Mouse (Mus musculus) heart, postnatal 0 days (tissue): ENCODE measurements around the gene Dip2a. TPM values are rescaled to one million over a fixed set of nuclear protein-coding genes. Genes with fewer than 3 reads are reported as not detected.

Experiments used
- ATAC-seq: fragments of 200-750 bp; cut with Nextera tagmentation; 2 replicates; pipeline ENCODE4 v1.8.0; 2017; ENCODE audit warnings: low read depth, moderate number of reproducible peaks, moderate library complexity; ENCODE audit not compliant: insufficient read depth
- DNase-seq: peaks from one replicate; pipeline ENCODE4 v3.0.0-alpha.2; 2016; ENCODE audit warnings: low spot score
- H3K27ac ChIP-seq: fragments of 300-500 bp; sonication (generic); 2 replicates; pipeline ENCODE4 v1.5.1; 2014; ENCODE audit warnings: low read depth, mild to moderate bottlenecking
- H3K27me3 ChIP-seq: fragments of 300-500 bp; sonication (generic); 2 replicates; pipeline ENCODE4 v1.6.1; 2014; ENCODE audit warnings: low read length, mixed read lengths; ENCODE audit not compliant: control insufficient read depth, insufficient read depth
- H3K36me3 ChIP-seq: fragments of 300-500 bp; sonication (generic); replicated peaks from 2 replicates; pipeline ENCODE4 v1.6.1; 2014; ENCODE audit warnings: low read length, mixed read lengths; ENCODE audit not compliant: control insufficient read depth, insufficient read depth
- H3K4me1 ChIP-seq: fragments of 300-500 bp; sonication (generic); 2 replicates; pipeline ENCODE4 v1.6.1; 2014; ENCODE audit warnings: antibody characterized with exemption; ENCODE audit not compliant: control insufficient read depth, insufficient read depth
- H3K4me2 ChIP-seq: fragments of 300-500 bp; sonication (generic); 2 replicates; pipeline ENCODE4 v1.6.1; 2014; ENCODE audit warnings: low read depth, mild to moderate bottlenecking, low read length, moderate library complexity
- H3K4me3 ChIP-seq: fragments of 300-500 bp; sonication (generic); 2 replicates; pipeline ENCODE4 v1.5.1; 2014; ENCODE audit warnings: low read depth, low read length
- H3K9ac ChIP-seq: fragments of 300-500 bp; sonication (generic); replicated peaks from 2 replicates; pipeline ENCODE4 v1.6.1; 2014; ENCODE audit warnings: low read depth, low read length, mixed read lengths
- H3K9me3 ChIP-seq: fragments of 300-500 bp; sonication (generic); replicated peaks from 2 replicates; pipeline ENCODE4 v1.6.1; 2016; ENCODE audit warnings: low read length; ENCODE audit not compliant: control insufficient read depth
- CTCF ChIP-seq: IDR thresholded peaks from 2 replicates; pipeline ENCODE4 v1.5.1; 2016; ENCODE audit warnings: antibody characterized with exemption, control low read depth, low read depth
- EP300 ChIP-seq: IDR thresholded peaks from 2 replicates; pipeline ENCODE4 v1.6.1; 2016; ENCODE audit warnings: antibody characterized with exemption, low read depth
- WGBS: fragments of 180-500 bp; shearing (Covaris S2); extraction: QIAGEN DNeasy Blood & Tissue Kit; methylation state at CpG from one replicate; pipeline ENCODE4 v1.1.7; 2014; 5-methylcytosine and 5-hydroxymethylcytosine counted together
- polyA plus RNA-seq: library from polyadenylated mRNA; unstranded; fragments of >200 nt; fragmentation: Nextera tagmentation; extraction: Ambion mirVana; gene quantifications from 2 replicates; pipeline ENCODE4 v1.2.1, GENCODE M21; 2015
- total RNA-seq: library from RNA; depleted of rRNA; stranded (reverse); fragments of >200 nt; gene quantifications from 2 replicates; pipeline ENCODE4 v1.2.3, GENCODE M21; 2014; ENCODE audit warnings: low replicate concordance; rRNA removed

Gene Dip2a
- total and polyA plus RNA-seq, 2 experiments from 2014 or later = 5.7 to 47.4 TPM

DNA sequence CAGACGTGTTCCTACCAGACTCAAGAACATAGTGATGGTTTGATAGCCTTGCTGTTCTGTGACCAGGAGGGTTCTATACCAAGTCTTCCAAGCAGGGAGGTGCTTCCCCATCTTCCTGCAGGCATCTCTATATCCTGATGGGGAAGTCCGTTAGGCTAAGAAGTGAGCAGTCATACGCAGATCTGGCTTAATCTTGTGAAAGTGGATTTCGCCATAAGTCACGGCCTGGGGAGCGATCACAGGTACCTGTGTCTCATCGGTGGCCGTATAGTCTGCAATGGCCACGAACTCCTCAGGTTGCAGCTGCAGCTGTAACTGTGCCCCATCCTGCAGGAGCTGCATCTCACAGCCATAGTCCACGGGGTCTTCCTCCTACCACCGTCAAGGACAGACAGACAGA lies 119.1 kb downstream of the Dip2a start:
- Histone ChIP-seq H3K27me3 (no peaks in the 10 kb centered on the region), H3K4me3 (no peak overlapping the region), H3K4me2 (no peak overlapping the region), H3K4me1 (no peaks in the 10 kb centered on the region), H3K9me3 (no peaks in the 10 kb centered on the region), H3K9ac (no peak overlapping the region), H3K27ac (no peak overlapping the region), H3K36me3 (peaks cover 49% of the 10 kb centered on the region)
- TF ChIP-seq EP300 = no peak
- TF ChIP-seq CTCF = no peak
- ATAC-seq = no peak
- DNase-seq = no peak
- 93% methylated on average over 11 of the region's 11 CpGs for WGBS

DNA sequence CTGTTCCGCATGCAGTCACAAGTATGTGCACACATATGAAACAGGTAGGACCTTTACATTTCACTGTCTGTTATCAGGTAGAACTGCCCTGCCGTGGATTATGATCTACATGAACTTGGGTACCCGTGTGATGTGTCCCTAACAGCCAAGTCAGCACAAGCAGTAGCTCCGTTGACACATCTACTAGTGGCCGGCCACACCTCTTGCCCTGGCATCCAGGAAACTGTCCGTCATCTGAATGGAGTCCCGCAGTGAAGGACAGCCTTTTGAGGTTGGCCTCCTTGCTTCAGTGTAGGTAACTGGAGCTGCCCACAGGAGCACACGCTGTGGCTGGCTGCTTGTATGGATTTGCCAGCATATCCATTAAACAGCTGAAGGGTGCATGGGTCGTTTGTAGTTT lies 126.9 kb downstream of the Dip2a start:
- no peak for ATAC-seq
- Histone ChIP-seq H3K36me3 (peaks cover 71% of the 10 kb centered on the region), H3K9ac (no peak overlapping the region), H3K4me1 (no peaks in the 10 kb centered on the region), H3K4me3 (no peak overlapping the region), H3K27ac (no peak overlapping the region), H3K4me2 (no peak overlapping the region), H3K27me3 (no peaks in the 10 kb centered on the region), H3K9me3 (peaks cover 16% of the 10 kb centered on the region; the same call in 1 of the 2 replicates)
- no peak for DNase-seq
- WGBS = 76% methylated on average over 9 of the region's 9 CpGs
- no peak for TF ChIP-seq CTCF
- TF ChIP-seq EP300 = no peak

DNA sequence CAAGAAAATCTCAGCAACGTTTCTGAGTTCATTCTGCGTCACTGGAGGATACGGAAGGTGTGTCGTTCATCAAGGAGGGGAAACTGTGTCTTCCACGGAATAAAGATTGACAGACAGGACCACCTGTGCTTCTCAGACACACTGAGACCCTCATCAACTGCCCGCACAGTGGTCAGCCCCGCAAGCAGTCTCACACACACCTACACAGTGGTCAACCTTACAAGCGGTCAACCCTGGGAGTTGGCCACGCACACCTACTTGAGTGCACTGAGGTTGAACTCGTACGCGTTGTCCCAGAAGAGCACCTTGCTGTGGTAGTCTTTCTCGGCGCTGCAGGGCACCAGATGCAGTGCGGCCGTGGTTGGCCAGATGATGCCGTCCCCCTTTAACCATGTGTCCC lies 128.0 kb downstream of the Dip2a start:
- Histone ChIP-seq H3K27me3 (no peaks in the 10 kb centered on the region), H3K27ac (no peak overlapping the region), H3K9ac (no peak overlapping the region), H3K4me2 (no peak overlapping the region), H3K36me3 (peaks cover 67% of the 10 kb centered on the region), H3K4me3 (no peak overlapping the region), H3K9me3 (peaks cover 16% of the 10 kb centered on the region; the same call in 1 of the 2 replicates), H3K4me1 (no peaks in the 10 kb centered on the region)
- 97% methylated on average over 17 of the region's 17 CpGs for WGBS
- ATAC-seq = no peak
- no peak for DNase-seq
- TF ChIP-seq CTCF (no peak), EP300 (no peak)

DNA sequence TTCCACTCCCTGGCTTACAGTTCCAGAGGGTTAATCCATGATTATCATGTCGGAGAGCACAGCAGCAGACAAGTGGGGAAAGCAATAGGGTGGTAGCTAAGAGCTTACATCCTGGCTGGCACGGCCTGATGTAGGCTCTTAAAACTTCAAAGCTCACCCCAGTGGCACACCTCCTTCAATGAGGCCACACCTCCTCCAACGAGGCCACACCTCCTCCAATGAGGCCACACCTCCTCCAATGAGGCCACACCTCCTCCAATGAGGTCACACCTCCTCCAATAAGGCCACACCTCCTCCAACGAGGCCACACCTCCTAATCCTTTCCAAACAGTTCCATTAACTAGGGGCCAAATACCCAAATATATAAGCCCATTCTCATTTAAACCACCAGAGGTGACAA lies 130.9 kb downstream of the Dip2a start:
- no peak for DNase-seq
- Histone ChIP-seq H3K9ac (no peak overlapping the region), H3K36me3 (peaks cover 68% of the 10 kb centered on the region), H3K27me3 (no peaks in the 10 kb centered on the region), H3K4me1 (no peaks in the 10 kb centered on the region), H3K4me2 (no peak overlapping the region), H3K27ac (no peak overlapping the region), H3K4me3 (no peak overlapping the region), H3K9me3 (peaks cover 16% of the 10 kb centered on the region; the same call in 1 of the 2 replicates)
- no peak for ATAC-seq
- TF ChIP-seq CTCF = no peak
- no peak for TF ChIP-seq EP300
- 93% methylated on average over 4 of the region's 4 CpGs for WGBS

DNA sequence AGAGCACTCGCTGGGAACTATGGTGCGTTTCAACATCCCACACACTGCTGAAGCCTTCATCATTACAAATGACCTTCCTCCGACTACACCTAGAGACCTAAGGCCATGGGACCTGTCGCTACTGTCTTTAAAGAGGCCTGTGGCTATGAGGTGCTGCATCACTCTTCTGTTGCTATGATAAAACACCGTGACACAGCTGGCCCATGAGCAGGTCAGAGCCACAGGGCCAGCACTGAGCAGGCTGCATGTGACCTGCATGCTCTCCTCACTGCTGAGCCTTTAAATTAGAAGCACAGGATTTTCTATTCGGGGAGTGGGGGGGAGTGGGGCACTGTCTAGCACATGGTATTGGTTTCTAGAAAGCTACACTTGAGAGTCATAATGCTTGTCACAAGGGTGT lies 133.0 kb downstream of the Dip2a start:
- ATAC-seq (no peak), DNase-seq (no peak)
- no peaks in the 10 kb centered on the region for H3K27me3 ChIP-seq
- 85% methylated on average over 6 of the region's 6 CpGs for WGBS
- no peak overlapping the region for H3K9ac ChIP-seq
- TF ChIP-seq CTCF (no peak), EP300 (no peak)
- no peak overlapping the region for H3K4me3 ChIP-seq
- no peak overlapping the region for H3K27ac ChIP-seq
- H3K4me1 ChIP-seq = no peaks in the 10 kb centered on the region
- peaks cover 81% of the 10 kb centered on the region for H3K36me3 ChIP-seq
- H3K9me3 ChIP-seq = peaks cover 16% of the 10 kb centered on the region; the same call in 1 of the 2 replicates
- H3K4me2 ChIP-seq = no peak overlapping the region

DNA sequence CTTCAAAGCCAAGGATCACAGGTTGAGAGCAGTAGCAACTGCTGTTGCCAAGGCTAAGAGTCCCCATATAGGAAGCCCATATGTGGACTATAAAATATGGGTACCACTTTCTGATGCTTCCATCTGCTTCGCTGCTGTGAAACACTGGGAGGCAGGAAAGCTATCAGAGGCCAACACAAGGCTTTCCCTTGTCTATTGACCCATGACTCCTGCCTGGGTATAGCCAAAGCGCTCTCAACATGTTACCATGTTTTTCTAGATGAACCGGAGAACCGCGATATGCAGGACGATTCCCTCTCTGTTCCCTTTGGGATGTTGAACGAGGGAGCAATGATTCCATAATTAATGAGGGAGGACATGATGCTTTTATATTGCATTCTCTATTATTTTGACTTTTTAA lies 134.3 kb downstream of the Dip2a start:
- DNase-seq = no peak
- H3K4me2 ChIP-seq = no peak overlapping the region
- ATAC-seq = no peak
- peaks cover 16% of the 10 kb centered on the region; the same call in 1 of the 2 replicates for H3K9me3 ChIP-seq
- H3K36me3 ChIP-seq = peaks cover 70% of the 10 kb centered on the region
- H3K27me3 ChIP-seq = no peaks in the 10 kb centered on the region
- H3K4me1 ChIP-seq = no peaks in the 10 kb centered on the region
- H3K27ac ChIP-seq = no peak overlapping the region
- H3K4me3 ChIP-seq = no peak overlapping the region
- H3K9ac ChIP-seq = no peak overlapping the region
- 97% methylated on average over 7 of the region's 7 CpGs for WGBS
- TF ChIP-seq EP300 (no peak), CTCF (no peak)

Other genes starting within 250 kb of the Dip2a start
- not detected in 2 replicates for gene Slc5a4b, start 234.3 kb downstream of the Dip2a start, total RNA-seq
- not detected in 2 replicates for gene Slc5a4b, start 234.3 kb downstream of the Dip2a start, polyA plus RNA-seq
- gene Slc5a4a, start 197.8 kb downstream of the Dip2a start, total RNA-seq = not detected in 2 replicates
- not detected in 2 replicates for gene Slc5a4a, start 197.8 kb downstream of the Dip2a start, polyA plus RNA-seq
- 24.2 and 27.7 TPM in 2 replicates for gene Prmt2, start 107.4 kb downstream of the Dip2a start, total RNA-seq
- 31.7 and 36.2 TPM in 2 replicates for gene Prmt2, start 107.4 kb downstream of the Dip2a start, polyA plus RNA-seq
- gene S100b, start 91.4 kb downstream of the Dip2a start, total RNA-seq = 0.89 TPM in 1 of 2 replicates, not detected in the other
- 0.70 and 0.86 TPM in 2 replicates for gene S100b, start 91.4 kb downstream of the Dip2a start, polyA plus RNA-seq
- gene AC141477.1, start 95.2 kb upstream of the Dip2a start, total RNA-seq = not detected in 2 replicates
- gene AC141477.1, start 95.2 kb upstream of the Dip2a start, polyA plus RNA-seq = 1.6 TPM in 1 of 2 replicates, not detected in the other
- 17.6 and 39.4 TPM in 2 replicates for gene Pcnt, start 97.5 kb upstream of the Dip2a start, total RNA-seq
- 9.0 and 9.5 TPM in 2 replicates for gene Pcnt, start 97.5 kb upstream of the Dip2a start, polyA plus RNA-seq
- not detected in 2 replicates for gene 2610028H24Rik, start 103.8 kb upstream of the Dip2a start, total RNA-seq
- gene 2610028H24Rik, start 103.8 kb upstream of the Dip2a start, polyA plus RNA-seq = 0.47 TPM in 1 of 2 replicates, not detected in the other
- gene Mcm3ap, start 123.6 kb upstream of the Dip2a start, total RNA-seq = 42.0 and 58.6 TPM in 2 replicates
- 28.6 and 30.9 TPM in 2 replicates for gene Mcm3ap, start 123.6 kb upstream of the Dip2a start, polyA plus RNA-seq
- gene Ybey, start 123.8 kb upstream of the Dip2a start, total RNA-seq = 3.0 and 6.3 TPM in 2 replicates
- gene Ybey, start 123.8 kb upstream of the Dip2a start, polyA plus RNA-seq = 4.5 TPM in 2 replicates
- gene Lss, start 186.3 kb upstream of the Dip2a start, total RNA-seq = 4.9 and 9.0 TPM in 2 replicates
- 5.7 and 7.8 TPM in 2 replicates for gene Lss, start 186.3 kb upstream of the Dip2a start, polyA plus RNA-seq
- not detected in 2 replicates for gene Spatc1l, start 217.0 kb upstream of the Dip2a start, total RNA-seq
- gene Spatc1l, start 217.0 kb upstream of the Dip2a start, polyA plus RNA-seq = not detected in 2 replicates
- gene Ftcd, start 230.4 kb upstream of the Dip2a start, total RNA-seq = 3.5 and 5.8 TPM in 2 replicates
- 4.5 and 5.6 TPM in 2 replicates for gene Ftcd, start 230.4 kb upstream of the Dip2a start, polyA plus RNA-seq